In genomic region chrX:47880052-47880451, GRCm38 (mm10) we compare ENCODE assay signal across 8 mouse cellular contexts. TPM values are rescaled to one million over a fixed set of nuclear protein-coding genes. Genes with fewer than 3 reads are reported as not detected.
DNase-seq lines count a peak whose midpoint lies in the region; ATAC-seq and TF ChIP-seq lines count a peak whose summit lies in the region.
"Had no signal": no experiment of that assay in that cellular context is flagged by ENCODE, and none has a peak within 500 bp of the region (broad histone marks: within the 10 kb centered on the region; RNA-seq: fewer than 3 reads in every experiment).

No protein-coding gene starts in this region.

- H3K27me3 ChIP-seq in kidney, adult 2 months (replicated peaks; ENCODE audit: control insufficient read depth, insufficient read depth, low read length): no peaks in the 10 kb centered on the region
- no peaks in the 10 kb centered on the region for H3K27me3 ChIP-seq in kidney, embryonic 16.5 days (ENCODE audit: insufficient read depth, low read length)

- no peak overlapping the region for H3K9ac ChIP-seq in kidney, embryonic 16.5 days (replicated peaks; ENCODE audit: low read length)

- no peaks in the 10 kb centered on the region for H3K36me3 ChIP-seq in kidney, adult 2 months (ENCODE audit: control insufficient read depth, insufficient read depth, low read length)
- H3K36me3 ChIP-seq in kidney, embryonic 16.5 days (ENCODE audit: insufficient read depth, low read length): no peaks in the 10 kb centered on the region

- H3K27ac ChIP-seq in kidney, adult 2 months (ENCODE audit: insufficient read depth, low read depth, low read length): no peak overlapping the region
- H3K27ac ChIP-seq in kidney, embryonic 16.5 days (ENCODE audit: low read length): no peak overlapping the region

- DNase-seq in kidney, adult 2 months: peak; percentile 7
- no peak for DNase-seq in kidney, adult 18-20 months
- DNase-seq in 3T3-L1 (ENCODE audit: low read depth, low spot score): peak; percentile 50
- peak; percentile 64 for DNase-seq in NIH3T3 (ENCODE audit: low read depth)
- DNase-seq in layer of hippocampus, postnatal 36 days: no peak
- DNase-seq in thymus, postnatal 36 days: no peak

- no peaks in the 10 kb centered on the region for H3K9me3 ChIP-seq in kidney, embryonic 16.5 days (ENCODE audit: low read length)

- no peak for TF ChIP-seq POLR2A in kidney, adult 2 months (IDR thresholded peaks at IDR 0.05; ENCODE audit: low read depth, low read length)

- no peak overlapping the region for H3K4me3 ChIP-seq in kidney, adult 2 months (ENCODE audit: insufficient read depth, low read depth, low read length)
- H3K4me3 ChIP-seq in kidney, embryonic 16.5 days (ENCODE audit: low read length): no peak overlapping the region

- no peaks in the 10 kb centered on the region for H3K4me1 ChIP-seq in kidney, adult 2 months (ENCODE audit: control insufficient read depth, insufficient read depth, low read length)
- no peaks in the 10 kb centered on the region for H3K4me1 ChIP-seq in kidney, embryonic 16.5 days (ENCODE audit: insufficient read depth, low read length)

- no peak overlapping the region for H3K4me2 ChIP-seq in kidney, embryonic 16.5 days (replicated peaks; ENCODE audit: low read depth, low read length)

- WGBS in kidney, adult 2 months: 0% methylated on average over 2 of the region's 2 CpGs
- WGBS in kidney, embryonic 16.5 days: 42% methylated on average over 2 of the region's 2 CpGs

- ATAC-seq in kidney, embryonic 16.5 days (ENCODE audit: low FRiP score, low TSS enrichment): peak; percentile 75

- no peak for TF ChIP-seq CTCF in kidney, adult 2 months (conservative IDR thresholded peaks at IDR 0.05; ENCODE audit: insufficient read depth, insufficient read length, low read depth, low read length)

RNA-seq across cellular contexts. Expression of gene Smarca1, which starts 12.7 kb away (rescaled TPM):
- 0.07 and 0.27 TPM in 2 replicates for polyA plus RNA-seq in kidney, adult 2 months (2012; rRNA removed)
- polyA plus RNA-seq in kidney, embryonic 16.5 days (2015; fragmentation: Nextera tagmentation; extraction: Ambion mirVana): 22.8 and 24.9 TPM in 2 replicates
- 10 to 100 TPM; 36.6 to 38.0 TPM for total RNA-seq in layer of hippocampus, postnatal 36 days (2021)
- polyA plus RNA-seq: liver, adult 2 months had no signal

RNA-seq across cellular contexts. Expression of gene Ocrl, which starts 32.1 kb away (rescaled TPM):
- 10.2 and 10.5 TPM in 2 replicates for polyA plus RNA-seq in kidney, adult 2 months (2012; rRNA removed)
- polyA plus RNA-seq in kidney, embryonic 16.5 days (2015; fragmentation: Nextera tagmentation; extraction: Ambion mirVana): 19.7 and 22.2 TPM in 2 replicates
- 10 to 100 TPM; 52.4 to 57.6 TPM for total RNA-seq in layer of hippocampus, postnatal 36 days (2021)

Comparison
In these comparisons a context has a peak if more than half of its experiments do, and no peak if none do; other contexts are left out.
1. DNase-seq: peak in kidney, adult 2 months (single experiment), 3T3-L1 (single experiment) and NIH3T3 (single experiment); none in kidney, adult 18-20 months (single experiment), layer of hippocampus, postnatal 36 days (0 of 2) and thymus, postnatal 36 days (0 of 2).
2. RNA of gene Smarca1, which starts 12.7 kb away (polyA plus RNA-seq): 22.8 to 24.9 TPM in kidney, embryonic 16.5 days; 0.07 to 0.27 TPM in kidney, adult 2 months; every median in the first group is over 10 times any median in the second.